Mouse (Mus musculus): Measurements from ENCODE around the gene Plekhm1.

GRCm38 (mm10) chr11:103346236-103346635 lies 66.3 kb downstream of the Plekhm1 start:
- TF ChIP-seq CTCF (IDR thresholded peaks at IDR 0.05; ENCODE audit: control insufficient read depth, insufficient read depth, insufficient replicate concordance, low read depth, low read length) (no peak), POLR2A (IDR thresholded peaks at IDR 0.05; ENCODE audit: control insufficient read depth, low read depth, low read length) (no peak)
